Mouse (Mus musculus) intestine, embryonic 14.5 days (tissue): ENCODE results near the gene Sigmar1. TPM values are rescaled to one million over a fixed set of nuclear protein-coding genes. Genes with fewer than 3 reads are reported as not detected.
A peak's percentile ranks its signal among the peaks of the same experiment; 100 is the strongest.

ENCODE experiments used
- ATAC-seq: fragments of 200-750 bp; cut with Nextera tagmentation; replicated peaks from 2 replicates; pipeline ENCODE4 v1.8.0; 2017; ENCODE audit warnings: low read depth, moderate number of reproducible peaks, moderate TSS enrichment, moderate library complexity; ENCODE audit not compliant: low FRiP score, low TSS enrichment
- DNase-seq: peaks from one replicate; pipeline ENCODE4 v3.0.0-alpha.2; 2018; ENCODE audit warnings: low spot score
- H3K27ac ChIP-seq: fragments of 300-500 bp; sonication (generic); 2 replicates; pipeline ENCODE4 v1.5.1; 2014; ENCODE audit warnings: low read depth, mild to moderate bottlenecking, control low read depth
- H3K27me3 ChIP-seq: fragments of 300-500 bp; sonication (generic); replicated peaks from 2 replicates; pipeline ENCODE4 v1.6.1; 2014; ENCODE audit warnings: low read length, control low read depth; ENCODE audit not compliant: control insufficient read depth, insufficient read depth
- H3K36me3 ChIP-seq: fragments of 300-500 bp; sonication (generic); 2 replicates; pipeline ENCODE4 v1.6.1; 2014; ENCODE audit warnings: low read length, control low read depth; ENCODE audit not compliant: control insufficient read depth, insufficient read depth
- H3K4me1 ChIP-seq: fragments of 300-500 bp; sonication (generic); replicated peaks from 2 replicates; pipeline ENCODE4 v1.6.1; 2014; ENCODE audit warnings: low read length, control low read depth, mixed read lengths; ENCODE audit not compliant: control insufficient read depth, insufficient read depth
- H3K4me2 ChIP-seq: fragments of 300-500 bp; sonication (generic); 2 replicates; pipeline ENCODE4 v1.6.1; 2014; ENCODE audit warnings: low read length
- H3K4me3 ChIP-seq: fragments of 300-500 bp; sonication (generic); 2 replicates; pipeline ENCODE4 v1.5.1; 2014; ENCODE audit warnings: low read depth, low read length, control low read depth, mixed read lengths
- H3K9ac ChIP-seq: fragments of 300-500 bp; sonication (generic); 2 replicates; pipeline ENCODE4 v1.6.1; 2014; ENCODE audit warnings: mild to moderate bottlenecking, low read length
- H3K9me3 ChIP-seq: fragments of 300-500 bp; sonication (generic); 2 replicates; pipeline ENCODE4 v1.6.1; 2016; ENCODE audit warnings: low read length, control low read depth; ENCODE audit not compliant: control insufficient read depth
- WGBS: fragments of 180-500 bp; shearing (Covaris S2); extraction: QIAGEN DNeasy Blood & Tissue Kit; methylation state at CpG from one replicate; pipeline ENCODE4 v1.1.7; 2014; 5-methylcytosine and 5-hydroxymethylcytosine counted together
- polyA plus RNA-seq: library from polyadenylated mRNA; unstranded; fragments of >200 nt; fragmentation: Nextera tagmentation; extraction: Ambion mirVana; gene quantifications from 2 replicates; pipeline ENCODE4 v1.2.1, GENCODE M21; 2014

The Sigmar1 gene
- polyA plus RNA-seq, 1 experiment from 2014 or later, result 113 TPM

DNA sequence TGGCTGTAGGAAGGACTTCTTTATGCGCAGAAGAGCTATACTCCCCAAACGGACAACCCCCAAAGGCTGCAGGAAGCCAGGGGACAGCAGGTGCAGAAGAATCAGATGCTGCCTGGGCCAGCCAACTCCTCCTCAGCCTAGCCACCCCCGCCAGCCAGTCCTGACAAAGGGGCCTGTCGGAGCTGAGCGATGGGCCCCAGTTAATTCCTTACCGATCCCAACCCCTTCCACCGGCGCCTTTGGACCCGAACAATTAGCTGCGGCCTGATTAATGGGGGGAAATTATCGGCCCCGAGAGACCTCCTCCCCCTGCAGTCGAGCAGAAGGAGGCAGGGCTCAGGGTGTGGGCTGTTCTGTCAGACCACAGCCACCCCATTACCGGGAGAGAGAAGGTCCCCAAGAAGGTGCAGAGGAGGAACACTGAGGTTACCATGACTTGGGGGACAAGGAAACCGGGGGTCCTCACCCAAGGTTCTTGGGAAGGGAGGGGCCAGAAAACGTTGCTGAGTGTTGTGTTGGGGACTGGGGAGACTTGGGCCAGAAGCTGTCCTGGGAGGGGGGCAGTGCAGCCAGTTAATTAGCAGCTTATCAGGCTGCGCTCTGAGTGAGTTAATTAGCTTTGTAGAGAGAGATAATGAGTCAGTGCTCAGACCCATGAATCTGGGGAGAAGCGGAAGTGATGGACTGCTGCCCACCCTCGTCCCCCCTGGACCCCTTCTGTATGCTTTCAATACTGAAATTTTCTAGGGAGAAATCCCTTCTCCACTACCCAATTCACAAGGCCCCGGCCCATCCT is 28.9 kb downstream of the Sigmar1 start:
- no peak overlapping the region for H3K27ac ChIP-seq
- no peak overlapping the region for H3K4me3 ChIP-seq
- H3K27me3 ChIP-seq, result peaks cover 80% of the 10 kb centered on the region
- H3K9me3 ChIP-seq, result no peaks in the 10 kb centered on the region
- no peaks in the 10 kb centered on the region for H3K36me3 ChIP-seq
- 20% methylated on average over 20 of the region's 20 CpGs for WGBS
- peaks cover 8% of the 10 kb centered on the region; the same call in 1 of the 2 replicates for H3K4me1 ChIP-seq
- H3K4me2 ChIP-seq, result no peak overlapping the region
- no peak for ATAC-seq
- DNase-seq, result no peak
- H3K9ac ChIP-seq, result no peak overlapping the region

GRCm38 (mm10) chr4:41722918-41723351 is 33.0 kb downstream of the Sigmar1 start, which contains the start of gene Dctn3:
TSS of gene Dctn3 (minus strand) at chr4:41723170.
- Histone ChIP-seq H3K4me1 (peaks cover 7% of the 10 kb centered on the region; the same call in 1 of the 2 replicates), H3K9ac (peak within 1 kb of the TSS; percentile 86), H3K4me2 (peak within 1 kb of the TSS; percentile 92), H3K36me3 (peaks cover 25% of the 10 kb centered on the region), H3K4me3 (peak within 1 kb of the TSS; percentile 95), H3K27me3 (peaks cover 43% of the 10 kb centered on the region), H3K27ac (no peak within 1 kb of the TSS), H3K9me3 (no peaks in the 10 kb centered on the region)
- WGBS, result under 1% methylated on average over 27 of the region's 27 CpGs
- DNase-seq (peak; percentile 85), ATAC-seq (peak; percentile 94)

DNA sequence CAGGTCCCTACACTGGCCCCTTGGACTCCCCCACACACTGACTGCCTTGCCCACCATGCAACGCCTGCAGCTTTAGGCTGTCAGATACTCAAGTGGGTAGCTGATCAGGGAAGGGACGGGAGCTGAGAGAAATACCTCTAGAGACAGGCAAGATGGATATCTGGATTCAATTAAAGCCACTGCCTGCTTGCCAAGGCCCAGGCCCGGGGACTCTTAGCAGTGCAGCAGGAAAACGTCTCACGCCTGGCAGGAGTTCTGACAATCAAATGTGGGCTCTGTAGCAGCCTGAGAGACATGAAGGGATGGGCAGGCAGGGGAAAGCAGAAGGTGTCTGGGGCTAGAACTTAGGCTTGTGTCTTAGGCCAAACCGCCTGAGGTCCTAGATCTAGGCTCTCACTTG is 39.1 kb downstream of the Sigmar1 start:
- DNase-seq, result no peak
- Histone ChIP-seq H3K4me1 (peaks cover 17% of the 10 kb centered on the region), H3K9ac (no peak overlapping the region), H3K36me3 (peaks cover 45% of the 10 kb centered on the region), H3K27me3 (no peaks in the 10 kb centered on the region), H3K4me2 (no peak overlapping the region), H3K9me3 (no peaks in the 10 kb centered on the region), H3K27ac (no peak overlapping the region), H3K4me3 (no peak overlapping the region)
- no peak for ATAC-seq
- 68% methylated on average over 6 of the region's 6 CpGs for WGBS

- Histone ChIP-seq H3K27ac (no peak overlapping the region), H3K9ac (no peak overlapping the region), H3K4me2 (no peak overlapping the region), H3K36me3 (peaks cover 51% of the 10 kb centered on the region), H3K9me3 (no peaks in the 10 kb centered on the region), H3K4me1 (peaks cover 19% of the 10 kb centered on the region), H3K27me3 (no peaks in the 10 kb centered on the region), H3K4me3 (no peak overlapping the region)
- DNase-seq (no peak), ATAC-seq (no peak)
- WGBS, result 90% methylated on average over 5 of the region's 5 CpGs
Measured at GRCm38 (mm10) chr4:41715596-41715995, 40.4 kb downstream of the Sigmar1 start.

DNA sequence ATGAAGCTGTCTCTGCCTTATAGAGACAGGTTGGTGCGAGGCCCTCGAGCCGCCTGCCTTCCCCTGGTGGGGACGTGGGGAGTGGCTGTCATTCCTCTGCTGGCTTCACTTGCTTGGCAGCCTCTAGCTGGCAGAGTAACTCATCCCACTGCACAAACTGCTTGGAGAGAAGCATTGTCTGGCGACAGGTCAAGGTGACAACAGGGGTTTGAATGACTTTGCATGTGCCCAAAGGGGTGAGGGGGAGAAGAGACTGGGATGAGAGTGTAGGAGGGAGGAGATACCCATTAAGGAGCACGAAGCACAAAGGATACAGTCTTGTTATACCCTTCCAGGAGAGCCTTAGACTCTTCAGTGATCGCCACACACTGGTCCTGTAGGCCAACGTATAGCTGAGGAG is 40.9 kb downstream of the Sigmar1 start:
- DNase-seq (no peak), ATAC-seq (no peak)
- Histone ChIP-seq H3K4me3 (no peak overlapping the region), H3K9ac (no peak overlapping the region), H3K36me3 (peaks cover 47% of the 10 kb centered on the region), H3K9me3 (no peaks in the 10 kb centered on the region), H3K27ac (no peak overlapping the region), H3K27me3 (no peaks in the 10 kb centered on the region), H3K4me1 (peaks cover 19% of the 10 kb centered on the region), H3K4me2 (no peak overlapping the region)
- 76% methylated on average over 8 of the region's 8 CpGs for WGBS

DNA sequence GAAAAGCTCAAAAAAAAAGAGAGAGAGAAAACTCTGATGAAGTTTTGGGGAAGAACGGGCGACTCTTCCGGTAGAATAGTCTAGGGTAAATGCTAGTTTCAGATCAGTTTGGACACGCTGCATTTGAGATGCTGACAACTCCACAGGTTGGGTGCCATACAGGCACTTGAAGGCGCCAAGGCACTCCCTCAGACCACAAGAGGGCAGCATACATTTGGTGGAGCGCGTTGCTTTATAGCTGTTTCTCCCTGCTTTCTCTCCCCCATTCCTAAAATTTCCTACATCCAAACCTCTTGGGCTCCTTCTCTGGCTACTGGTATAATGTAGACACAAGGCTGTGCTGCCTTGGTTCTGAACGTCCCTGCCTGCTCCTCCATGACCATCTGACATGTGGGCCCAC is 41.7 kb downstream of the Sigmar1 start:
- Histone ChIP-seq H3K9ac (no peak overlapping the region), H3K4me2 (peak overlapping the region; percentile 75), H3K4me1 (peaks cover 19% of the 10 kb centered on the region), H3K36me3 (peaks cover 39% of the 10 kb centered on the region), H3K4me3 (peak overlapping the region; percentile 56; the same call in 1 of the 2 replicates), H3K27ac (no peak overlapping the region), H3K27me3 (no peaks in the 10 kb centered on the region), H3K9me3 (no peaks in the 10 kb centered on the region)
- ATAC-seq (no peak), DNase-seq (peak; percentile 74)
- 18% methylated on average over 8 of the region's 8 CpGs for WGBS

DNA sequence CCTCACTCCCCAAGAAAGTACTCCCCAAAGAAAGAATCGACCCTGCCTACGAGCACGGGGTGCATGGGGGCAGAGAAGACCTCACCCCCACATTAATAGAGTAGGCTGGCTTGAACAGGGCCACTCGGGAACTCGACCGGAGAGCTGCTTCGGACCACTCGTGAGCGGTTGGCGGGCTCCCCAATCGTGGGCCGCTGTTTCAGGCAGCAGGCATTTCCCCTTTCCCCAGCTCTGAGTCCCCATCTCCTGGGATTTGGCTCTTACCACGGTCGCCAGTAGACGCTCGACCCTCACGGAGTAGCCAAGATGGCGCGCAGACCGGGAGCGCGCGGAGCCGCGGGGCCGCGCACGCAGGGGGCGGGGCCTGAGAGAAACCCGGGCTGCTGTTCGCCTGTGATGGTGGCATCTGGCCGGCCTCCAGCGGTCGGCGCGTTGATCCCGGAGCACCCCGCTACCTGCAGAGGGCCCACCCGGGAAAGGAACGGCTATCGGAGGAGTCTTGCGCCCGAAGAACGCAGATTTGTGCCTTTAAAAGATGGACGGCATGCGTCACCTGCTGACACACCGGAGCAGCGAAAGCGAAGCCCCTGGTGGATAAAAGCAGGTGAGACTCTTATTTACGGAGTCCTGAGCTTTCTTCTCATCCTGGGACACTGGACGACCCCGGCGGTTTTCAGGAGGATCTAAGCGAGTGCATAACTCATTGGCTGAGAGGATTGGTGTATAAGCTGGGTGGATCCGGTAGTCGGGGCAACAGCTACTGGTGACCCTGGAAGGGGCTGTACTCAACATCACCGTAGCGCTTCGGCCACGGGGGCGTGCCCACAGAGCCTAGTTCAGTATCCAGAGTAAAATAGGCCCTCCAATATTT is 42.5 kb downstream of the Sigmar1 start, which contains the start of gene Rpp25l:
Gene Rpp25l, minus strand, starts transcription at position 338 of the 871 bp plus-strand sequence.
- Histone ChIP-seq H3K9me3 (no peaks in the 10 kb centered on the region), H3K27me3 (no peaks in the 10 kb centered on the region), H3K36me3 (peaks cover 30% of the 10 kb centered on the region), H3K9ac (peak within 1 kb of the TSS; percentile 74), H3K27ac (peak within 1 kb of the TSS; percentile 55), H3K4me2 (peak within 1 kb of the TSS; percentile 75), H3K4me3 (peak within 1 kb of the TSS; percentile 56), H3K4me1 (peaks cover 19% of the 10 kb centered on the region)
- WGBS, result under 1% methylated on average over 61 of the region's 61 CpGs
- peak; percentile 81 for ATAC-seq
- peak; percentile 98 for DNase-seq

GRCm38 (mm10) chr4:41712421-41713196 is 43.3 kb downstream of the Sigmar1 start:
- Histone ChIP-seq H3K9me3 (no peaks in the 10 kb centered on the region), H3K4me3 (peak overlapping the region; percentile 56), H3K27me3 (no peaks in the 10 kb centered on the region), H3K4me1 (peaks cover 19% of the 10 kb centered on the region), H3K9ac (peak overlapping the region; percentile 74), H3K36me3 (peaks cover 22% of the 10 kb centered on the region), H3K4me2 (peak overlapping the region; percentile 75), H3K27ac (0 out of 2 replicates have a peak overlapping the region, but pooled peaks have one; percentile 55)
- ATAC-seq, result no peak; the same call in 1 of the 2 replicates
- WGBS, result 42% methylated on average over 31 of the region's 31 CpGs
- no peak for DNase-seq
